Mouse (Mus musculus) CD4-positive, CD25-positive, alpha-beta regulatory T cell, adult 4 months (primary cell): ENCODE results near the gene Polr2m. TPM values are rescaled to one million over a fixed set of nuclear protein-coding genes. Genes with fewer than 3 reads are reported as not detected.

Experiments
- ATAC-seq: one replicate; pipeline ENCODE4 v1.8.0; 2017
- polyA plus RNA-seq, 2 experiments: library from polyadenylated mRNA; unstranded; fragments of 100-300 nt; shearing (Covaris generic); gene quantifications; one replicate each; pipeline ENCODE4 v1.2.1; 2017

Polr2m gene
- polyA plus RNA-seq, 2 experiments from 2014 or later: 16.9 to 25.4 TPM

- no peak for ATAC-seq
These were observed 19.6 kb downstream of the Polr2m start for GRCm38 (mm10) chr9:71466111-71466510.

GRCm38 (mm10) chr9:71463072-71463667 is 22.6 kb downstream of the Polr2m start:
- no peak for ATAC-seq

GRCm38 (mm10) chr9:71456738-71457137 is 29.0 kb downstream of the Polr2m start:
- no peak for ATAC-seq

GRCm38 (mm10) chr9:71453917-71454316 is 31.8 kb downstream of the Polr2m start:
- ATAC-seq: no peak

- no peak for ATAC-seq
These were observed 32.4 kb downstream of the Polr2m start for GRCm38 (mm10) chr9:71453352-71453751.

- ATAC-seq: no peak
These were observed 35.1 kb downstream of the Polr2m start for GRCm38 (mm10) chr9:71450626-71451025.

GRCm38 (mm10) chr9:71447573-71447972 is 38.2 kb downstream of the Polr2m start:
- ATAC-seq: no peak

- no peak for ATAC-seq
These were observed 40.4 kb downstream of the Polr2m start for GRCm38 (mm10) chr9:71445308-71445707.

GRCm38 (mm10) chr9:71438146-71438545 is 47.6 kb downstream of the Polr2m start:
- no peak for ATAC-seq

Other genes starting within 250 kb of the Polr2m start
- under 1 TPM; 0.35 to 0.71 TPM for gene Myzap, start 106.4 kb upstream of the Polr2m start, polyA plus RNA-seq